Mouse (Mus musculus): ENCODE results near the gene Trmt10c. TPM values are rescaled to one million over a fixed set of nuclear protein-coding genes. Genes with fewer than 3 reads are reported as not detected.

Gene Trmt10c
- total and polyA plus RNA-seq, 2 experiments from 2014 or later: 7.8 to 15.0 TPM

DNA sequence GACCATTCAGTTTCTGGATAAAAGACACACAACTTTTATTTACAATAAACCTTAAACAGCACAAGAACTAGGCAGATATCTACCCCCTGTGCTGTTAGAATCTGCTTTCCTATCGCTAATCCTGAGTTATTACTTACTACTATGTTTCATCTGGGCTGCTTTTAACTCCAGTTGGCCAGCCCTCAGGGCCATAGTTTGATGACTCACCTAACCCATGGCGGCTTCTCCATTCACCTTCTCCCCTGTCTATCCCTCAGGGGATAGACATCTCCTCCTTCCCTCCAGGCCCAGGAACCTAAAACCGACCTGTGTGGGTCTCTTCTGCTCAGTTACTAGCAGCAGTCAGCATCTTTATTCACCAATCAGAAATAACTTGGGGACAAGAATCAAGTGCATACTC is 51.6 kb downstream of the Trmt10c start:
- H3K4me2 ChIP-seq (ENCODE audit: low read depth, low read length): no peak overlapping the region
- TF ChIP-seq CTCF (IDR thresholded peaks at IDR 0.05; ENCODE audit: low read depth): no peak
- H3K9me3 ChIP-seq (ENCODE audit: low read length): no peaks in the 10 kb centered on the region
- 91% methylated on average over 3 of the region's 3 CpGs for WGBS
- no peak overlapping the region for H3K4me3 ChIP-seq (ENCODE audit: low read length)
- H3K27ac ChIP-seq: no peak overlapping the region
- H3K27me3 ChIP-seq (ENCODE audit: insufficient read depth, low read length): no peaks in the 10 kb centered on the region
- no peaks in the 10 kb centered on the region for H3K4me1 ChIP-seq (ENCODE audit: insufficient read depth, low read length)
- peaks cover 10% of the 10 kb centered on the region for H3K36me3 ChIP-seq (ENCODE audit: insufficient read depth, low read length)
- ATAC-seq (no peak), DNase-seq (ENCODE audit: low spot score) (no peak)
- no peak overlapping the region for H3K9ac ChIP-seq (replicated peaks; ENCODE audit: low read length)

Small RNAs within 50 kb of the gene (microRNA-seq; reads per million reads assigned to microRNA genes)
- 0 reads per million in 2 experiments for gene Gm24047

Other genes starting within 250 kb of the Trmt10c start
- gene Nfkbiz, start 198.9 kb downstream of the Trmt10c start, total RNA-seq (2014; rRNA removed): 3.0 and 3.3 TPM in 2 replicates
- 1.4 and 1.6 TPM in 2 replicates for gene Nfkbiz, start 198.9 kb downstream of the Trmt10c start, polyA plus RNA-seq (2015; fragmentation: Nextera tagmentation; extraction: Ambion mirVana)
- 1.8 and 2.4 TPM in 2 replicates for gene Nxpe3, start 142.5 kb downstream of the Trmt10c start, total RNA-seq (2014; rRNA removed)
- 0.84 and 1.1 TPM in 2 replicates for gene Nxpe3, start 142.5 kb downstream of the Trmt10c start, polyA plus RNA-seq (2015; fragmentation: Nextera tagmentation; extraction: Ambion mirVana)
- gene Cep97, start 103.0 kb downstream of the Trmt10c start, total RNA-seq (2014; rRNA removed): 4.9 and 7.1 TPM in 2 replicates
- 5.8 and 7.0 TPM in 2 replicates for gene Cep97, start 103.0 kb downstream of the Trmt10c start, polyA plus RNA-seq (2015; fragmentation: Nextera tagmentation; extraction: Ambion mirVana)
- 160 and 172 TPM in 2 replicates for gene Rpl24, start 71.5 kb downstream of the Trmt10c start, total RNA-seq (2014; rRNA removed)
- gene Rpl24, start 71.5 kb downstream of the Trmt10c start, polyA plus RNA-seq (2015; fragmentation: Nextera tagmentation; extraction: Ambion mirVana): 525 and 561 TPM in 2 replicates
- gene Zbtb11, start 63.9 kb downstream of the Trmt10c start, total RNA-seq (2014; rRNA removed): 17.5 and 18.7 TPM in 2 replicates
- 16.4 and 17.7 TPM in 2 replicates for gene Zbtb11, start 63.9 kb downstream of the Trmt10c start, polyA plus RNA-seq (2015; fragmentation: Nextera tagmentation; extraction: Ambion mirVana)
- 50.1 and 53.4 TPM in 2 replicates for gene Pcnp, start 8.1 kb downstream of the Trmt10c start, total RNA-seq (2014; rRNA removed)
- 221 and 233 TPM in 2 replicates for gene Pcnp, start 8.1 kb downstream of the Trmt10c start, polyA plus RNA-seq (2015; fragmentation: Nextera tagmentation; extraction: Ambion mirVana)
- 11.4 and 23.8 TPM in 2 replicates for gene Senp7, start 10.5 kb upstream of the Trmt10c start, total RNA-seq (2014; rRNA removed)
- 30.3 and 31.3 TPM in 2 replicates for gene Senp7, start 10.5 kb upstream of the Trmt10c start, polyA plus RNA-seq (2015; fragmentation: Nextera tagmentation; extraction: Ambion mirVana)
- gene Impg2, start 166.5 kb upstream of the Trmt10c start, total RNA-seq (2014; rRNA removed): 0.26 and 0.29 TPM in 2 replicates
- gene Impg2, start 166.5 kb upstream of the Trmt10c start, polyA plus RNA-seq (2015; fragmentation: Nextera tagmentation; extraction: Ambion mirVana): 0.08 TPM in 2 replicates

All from hindbrain, postnatal 0 days (tissue).